Mouse (Mus musculus) liver, adult 2 months (tissue): ENCODE data around the gene Rab25.

Source experiments
- CTCF ChIP-seq: fragments of 200-500 bp; IDR thresholded peaks from 2 replicates; pipeline ENCODE4 v1.5.1; 2011; ENCODE audit warnings: low read depth, low read length, control low read depth
- POLR2A ChIP-seq: fragments of 200-500 bp; IDR thresholded peaks from 2 replicates; pipeline ENCODE4 v1.6.1; 2011; ENCODE audit warnings: low read length, control low read depth; ENCODE audit not compliant: insufficient read depth; ENCODE audit errors: extremely low read depth

DNA sequence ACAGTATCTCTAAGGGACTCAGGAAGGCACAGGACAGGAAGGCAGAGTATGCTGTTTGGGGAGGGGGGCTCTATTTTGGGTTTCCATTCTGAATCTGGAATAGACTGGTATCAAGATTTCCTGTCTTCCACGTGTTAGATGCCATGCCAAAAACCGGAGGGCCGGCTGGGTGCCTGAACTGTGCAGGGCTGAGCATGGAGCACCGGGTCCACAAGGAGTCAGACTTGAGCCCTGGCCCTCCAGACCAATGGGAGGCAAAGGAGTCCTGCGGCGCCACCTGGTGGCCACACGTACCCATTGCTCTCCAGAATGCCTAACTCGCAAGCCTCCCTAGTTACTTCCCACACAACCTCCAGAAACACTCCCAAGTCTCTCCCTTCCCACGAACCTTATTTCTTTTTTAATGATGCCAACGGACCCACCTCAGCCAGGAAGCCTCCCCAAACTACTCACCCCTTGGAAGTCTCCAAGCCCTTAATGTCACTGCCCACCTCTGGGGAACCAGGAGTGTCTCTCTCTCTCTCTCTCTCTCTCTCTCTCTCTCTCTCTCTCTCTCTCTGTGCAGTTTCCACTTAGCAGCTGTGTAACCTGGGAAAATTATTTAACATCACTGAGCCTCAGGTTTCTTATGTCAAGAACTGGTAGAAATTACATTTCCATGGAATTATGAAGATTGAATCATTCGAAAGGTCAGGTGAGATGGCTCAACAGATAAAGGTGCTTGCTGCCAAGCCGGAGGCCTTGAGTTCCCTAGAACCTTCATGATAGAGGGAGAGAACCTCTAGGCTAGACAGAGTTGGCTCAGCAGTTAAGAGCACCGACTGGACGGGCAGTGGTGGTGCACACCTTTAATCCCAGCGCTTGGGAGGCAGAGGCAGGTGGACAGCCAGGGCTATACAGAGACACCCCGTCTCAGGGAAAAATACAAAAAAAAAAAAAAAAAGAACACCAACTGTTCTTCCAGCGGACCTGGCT, 21.7 kb downstream of the Rab25 start:
- TF ChIP-seq CTCF: peak; percentile 100
- TF ChIP-seq POLR2A: no peak
